Mouse (Mus musculus) adrenal gland, postnatal 14 days (tissue): Measurements from ENCODE around the gene Gm11733. TPM values are rescaled to one million over a fixed set of nuclear protein-coding genes. Genes with fewer than 3 reads are reported as not detected.

Experiments used
- DNase-seq: peaks from one replicate; pipeline ENCODE4 v3.0.0; 2021; ENCODE audit warnings: mixed read lengths
- total RNA-seq: library from RNA; stranded (reverse); gene quantifications from 2 replicates; pipeline ENCODE4 v1.2.3, GENCODE M21; 2021

The Gm11733 gene
- total RNA-seq, 1 experiment from 2014 or later, result not detected

DNA sequence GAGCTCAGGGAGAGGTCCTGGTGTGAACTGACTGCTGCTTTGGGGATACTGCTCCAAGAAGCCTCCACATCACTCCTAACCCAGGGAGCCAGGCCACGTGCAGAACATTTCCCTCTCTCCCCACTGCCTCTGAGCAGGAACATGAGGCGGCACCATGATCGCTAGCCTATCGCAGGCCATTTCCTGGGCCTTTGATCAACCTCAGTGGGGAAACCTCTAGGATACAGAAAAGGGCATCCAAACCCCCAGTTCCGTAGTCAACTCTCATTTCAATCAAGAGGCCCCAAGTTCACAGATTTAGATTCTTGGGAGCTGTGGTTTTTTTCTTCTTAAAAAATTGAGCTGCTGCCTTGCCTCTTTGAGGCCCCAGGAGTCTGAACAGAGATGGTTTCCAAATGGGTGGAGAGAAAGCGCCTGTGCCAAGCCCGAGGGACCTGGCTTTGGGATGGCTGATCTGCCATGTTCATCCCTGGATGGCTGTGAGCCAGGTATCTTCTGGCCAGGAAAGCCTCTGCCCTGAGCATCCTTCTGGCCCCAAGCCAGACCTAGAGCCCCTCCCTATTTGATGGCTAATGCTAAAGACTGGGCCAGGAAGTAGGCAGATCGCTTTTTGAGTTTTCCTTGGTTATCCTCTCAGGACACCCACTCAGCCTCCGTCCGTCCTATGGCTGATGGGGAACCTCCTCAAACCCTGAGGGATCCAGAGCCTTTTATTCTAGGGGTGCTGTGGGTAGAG, 5.7 kb upstream of the Gm11733 start:
- no peak for DNase-seq

DNA sequence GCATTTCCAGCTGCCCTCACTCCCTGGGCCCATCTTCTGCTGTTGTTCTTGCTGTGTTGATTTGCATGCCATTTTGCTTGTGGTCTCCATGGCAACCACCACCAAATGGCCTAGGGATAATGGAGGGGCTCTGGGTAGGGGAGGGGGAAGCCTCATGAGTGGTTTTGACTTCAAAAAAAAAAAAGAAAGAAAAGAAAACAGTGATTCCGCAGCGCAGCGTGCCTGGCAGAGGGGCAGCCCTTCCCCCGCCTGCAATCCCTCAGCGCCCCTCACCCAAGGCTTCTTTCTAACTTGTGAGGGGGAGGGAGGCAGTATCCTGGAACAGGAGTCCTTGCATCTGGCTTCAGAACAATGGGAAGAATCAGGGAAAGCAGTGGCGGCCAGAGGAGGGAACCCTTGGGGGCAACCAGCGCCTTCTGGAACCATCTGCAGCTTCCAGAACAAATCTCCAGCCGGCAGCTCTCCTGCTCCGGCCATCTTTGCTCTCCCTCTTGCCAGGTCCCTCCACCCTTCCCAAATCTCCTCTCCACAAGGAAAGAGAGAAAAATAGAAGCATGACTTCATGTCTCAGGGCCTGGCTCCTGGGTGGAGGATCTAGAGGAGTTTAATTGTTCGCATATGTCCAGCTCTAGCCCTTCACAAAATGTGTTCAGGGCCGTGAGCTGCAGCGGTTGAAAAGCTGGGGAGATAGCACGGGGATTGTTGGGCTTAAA, 5.0 kb upstream of the Gm11733 start:
- no peak for DNase-seq

GRCm38 (mm10) chr11:117479746-117480145, 4.4 kb upstream of the Gm11733 start:
- no peak for DNase-seq

DNA sequence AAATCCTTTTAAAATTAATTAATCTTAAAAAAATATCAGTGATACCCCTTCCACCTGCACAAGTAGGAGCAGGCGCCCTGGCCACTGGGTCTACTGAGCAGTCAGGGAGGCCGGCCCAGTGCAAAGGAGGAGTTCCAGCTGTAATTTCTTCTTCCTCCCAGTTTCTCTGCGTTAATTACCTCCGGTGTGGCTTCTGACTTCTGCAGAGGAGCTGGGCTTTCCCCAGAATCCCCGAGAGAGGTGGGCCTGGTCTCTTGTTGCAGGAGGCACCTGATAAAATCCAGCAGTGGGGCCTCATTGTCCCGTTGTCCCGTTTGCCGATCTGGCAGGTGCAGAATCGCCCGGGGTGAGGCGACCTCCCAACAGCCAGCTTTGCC, 1.9 kb upstream of the Gm11733 start:
- DNase-seq, result no peak

DNA sequence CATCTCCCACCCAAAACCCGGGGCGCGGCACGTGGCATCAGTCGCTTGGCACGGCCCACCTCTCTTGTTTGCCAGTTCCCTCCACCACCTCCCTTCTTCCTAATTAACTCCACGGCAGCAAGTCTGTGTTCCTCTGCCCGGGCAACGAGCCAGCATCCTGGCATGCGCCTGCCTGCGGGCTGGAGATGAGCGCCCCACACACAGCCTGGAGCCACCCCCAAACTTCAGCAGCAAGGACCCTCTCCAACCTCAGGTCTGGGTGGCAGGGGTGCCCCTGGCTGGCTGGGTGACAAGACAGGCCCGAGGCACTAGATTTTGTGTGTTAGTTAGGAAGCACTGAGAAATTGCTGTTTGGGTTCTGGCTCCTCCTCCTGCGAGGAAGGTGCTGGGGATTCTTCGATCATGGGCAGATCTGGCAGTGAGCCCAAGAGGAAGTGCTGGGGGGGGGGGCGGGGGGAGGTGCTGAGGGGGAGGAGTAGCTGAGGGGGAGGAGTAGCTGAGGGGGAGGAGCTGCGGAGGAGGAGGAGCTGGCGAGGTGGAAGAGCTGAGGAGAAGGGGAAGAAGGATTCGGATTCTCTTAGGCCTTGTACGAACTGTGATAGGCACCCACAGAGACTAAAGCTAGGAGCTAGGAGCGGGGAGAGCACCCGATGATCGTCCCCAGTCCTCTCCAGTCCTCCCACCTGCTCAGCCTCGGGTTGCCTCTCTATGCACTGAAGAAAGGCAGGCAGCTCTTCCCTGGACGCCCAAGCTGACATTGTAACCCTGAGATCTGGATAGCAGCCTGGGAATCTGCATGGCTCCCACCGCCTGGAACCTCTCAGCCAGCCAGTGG, 1.3 kb upstream of the Gm11733 start:
- DNase-seq, result peak; percentile 87

- no peak for DNase-seq
Observed at GRCm38 (mm10) chr11:117491408-117492208, 7.4 kb downstream of the Gm11733 start.

DNA sequence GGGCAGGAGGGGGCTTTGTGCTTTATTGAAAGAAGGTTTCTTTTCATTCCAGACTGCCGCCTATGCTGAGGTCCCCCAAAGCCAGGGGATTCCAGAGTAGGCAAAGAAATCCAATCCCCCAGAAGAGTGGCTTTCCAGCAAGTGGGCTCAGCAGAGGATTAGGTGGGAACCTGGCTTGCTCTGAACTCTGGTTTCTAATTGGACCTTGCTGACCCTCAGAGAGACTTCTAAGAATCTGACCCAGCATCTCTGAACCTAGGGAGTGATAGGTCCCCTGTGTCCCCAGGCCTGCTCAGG, 8.0 kb downstream of the Gm11733 start:
- no peak for DNase-seq

GRCm38 (mm10) chr11:117496812-117497211, 12.6 kb downstream of the Gm11733 start:
- DNase-seq, result no peak

GRCm38 (mm10) chr11:117497256-117498136, 13.3 kb downstream of the Gm11733 start:
- peak; percentile 61 for DNase-seq

- DNase-seq, result no peak
Observed at GRCm38 (mm10) chr11:117498137-117498511, 14.0 kb downstream of the Gm11733 start.

DNA sequence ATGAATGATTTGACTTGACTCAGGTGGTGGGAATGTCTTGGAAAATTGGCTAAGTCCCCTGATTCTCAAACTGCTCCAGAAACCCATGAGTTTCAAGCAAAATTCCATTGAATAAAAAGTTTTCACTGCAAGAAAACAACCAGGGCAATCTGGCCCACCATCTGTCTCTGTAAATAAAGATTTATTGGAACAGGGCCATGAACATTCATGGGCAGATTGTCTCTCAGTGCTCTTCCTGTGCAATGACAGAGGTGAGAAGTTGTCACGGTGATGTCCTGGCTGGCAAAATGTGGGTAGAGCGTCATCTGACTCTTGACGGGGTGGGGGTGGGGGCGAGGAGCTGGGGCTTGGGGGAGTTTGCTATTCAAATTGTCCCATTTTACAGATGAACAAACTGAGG, 24.8 kb downstream of the Gm11733 start:
- DNase-seq, result no peak

GRCm38 (mm10) chr11:117515718-117516421, 31.7 kb downstream of the Gm11733 start:
- DNase-seq, result peak; percentile 30

GRCm38 (mm10) chr11:117516422-117516796, 32.2 kb downstream of the Gm11733 start:
- no peak for DNase-seq

- DNase-seq, result no peak
Observed at GRCm38 (mm10) chr11:117521906-117522780, 38.0 kb downstream of the Gm11733 start.

DNA sequence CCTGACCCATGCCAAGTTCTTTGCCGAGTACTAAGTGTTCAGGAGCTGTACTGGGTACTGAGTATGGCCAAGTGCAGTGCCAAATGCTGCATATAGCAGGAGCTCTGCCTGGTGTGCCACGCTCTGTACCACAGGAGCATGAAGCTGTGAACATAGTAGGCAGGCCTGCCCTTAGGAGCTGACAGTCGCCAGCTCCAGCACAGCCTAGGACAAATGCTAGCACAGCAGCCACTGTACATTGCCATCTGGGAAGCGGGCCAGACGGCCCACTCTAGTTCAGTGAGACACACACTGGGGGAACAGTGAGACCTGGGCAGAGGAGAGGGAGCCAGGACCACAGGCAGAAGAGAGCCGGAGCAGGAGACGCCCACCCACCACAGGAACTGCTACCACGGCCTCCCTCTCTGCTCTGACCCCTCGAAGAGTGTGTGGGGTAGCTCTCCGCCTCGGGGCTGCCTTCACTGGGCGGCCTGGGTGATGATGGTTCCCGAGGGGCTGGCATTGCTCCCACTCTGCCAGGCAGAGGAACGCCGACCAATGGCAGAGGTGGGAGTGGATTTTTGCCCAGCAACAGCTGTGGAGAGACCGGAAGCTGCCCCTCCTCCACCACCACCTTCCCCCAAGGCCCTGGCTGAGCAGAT, 38.8 kb downstream of the Gm11733 start:
- DNase-seq, result peak; percentile 90

GRCm38 (mm10) chr11:117525606-117526349, 41.6 kb downstream of the Gm11733 start:
- DNase-seq, result no peak

DNA sequence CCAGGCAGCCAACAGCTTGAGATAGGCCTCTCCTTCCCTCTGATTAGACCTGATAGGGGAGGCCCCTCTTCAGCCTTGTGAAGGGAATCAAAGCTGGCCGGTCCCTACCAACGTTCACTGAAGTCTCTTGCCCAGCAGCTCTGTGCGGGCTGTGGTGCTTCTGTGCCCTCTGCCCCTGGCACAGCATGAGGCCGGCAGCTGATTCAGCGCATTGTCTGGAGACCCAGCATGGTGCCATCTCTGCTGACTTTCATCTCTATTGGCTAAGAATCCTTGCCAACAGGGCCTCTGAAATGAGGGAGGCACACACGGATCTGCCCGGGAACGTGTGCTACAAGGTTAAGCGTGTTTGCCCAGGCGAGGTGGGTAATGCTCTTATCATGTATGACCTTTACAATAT, 48.2 kb downstream of the Gm11733 start:
- DNase-seq, result no peak

GRCm38 (mm10) chr11:117534912-117535311, 50.7 kb downstream of the Gm11733 start:
- peak; percentile 74 for DNase-seq
